Mouse (Mus musculus) lung, embryonic 15.5 days (tissue): ENCODE measurements at regions not wholly inside any gene's neighbourhood (a gene's known extent, or its start where the extent isn't known, plus 50 kb on each side); places are given as distances from the start of the nearest gene placed in this dataset.
"Not testable (repeated sequence)": the region's sequence is repeated elsewhere in the genome, so short reads cannot be mapped to it uniquely, and the experiment has no call there.

ENCODE experiments used
- ATAC-seq: fragments of 200-750 bp; cut with Nextera tagmentation; 2 replicates; pipeline ENCODE4 v1.8.0; 2017; ENCODE audit warnings: moderate number of reproducible peaks, borderline replicate concordance; ENCODE audit not compliant: low FRiP score, low TSS enrichment; ENCODE audit errors: extremely low read depth
- H3K27ac ChIP-seq: fragments of 300-500 bp; sonication (generic); 2 replicates; pipeline ENCODE4 v1.5.1; 2015; ENCODE audit warnings: moderate library complexity, mild to moderate bottlenecking, inconsistent platforms
- H3K27me3 ChIP-seq: fragments of 300-500 bp; sonication (generic); 2 replicates; pipeline ENCODE4 v1.6.1; 2015; ENCODE audit warnings: inconsistent platforms
- H3K36me3 ChIP-seq: fragments of 300-500 bp; sonication (generic); 2 replicates; pipeline ENCODE4 v1.6.1; 2015; ENCODE audit warnings: inconsistent platforms
- H3K4me1 ChIP-seq: fragments of 300-500 bp; sonication (generic); 2 replicates; pipeline ENCODE4 v1.6.1; 2015; ENCODE audit warnings: inconsistent platforms
- H3K4me2 ChIP-seq: fragments of 300-500 bp; sonication (generic); 2 replicates; pipeline ENCODE4 v1.6.1; 2015; ENCODE audit warnings: inconsistent platforms, mild to moderate bottlenecking, moderate library complexity
- H3K4me3 ChIP-seq: fragments of 300-500 bp; sonication (generic); 2 replicates; pipeline ENCODE4 v1.5.1; 2015; ENCODE audit warnings: mild to moderate bottlenecking, inconsistent platforms
- H3K9ac ChIP-seq: fragments of 300-500 bp; sonication (generic); 2 replicates; pipeline ENCODE4 v1.6.1; 2015; ENCODE audit warnings: inconsistent platforms
- H3K9me3 ChIP-seq: fragments of 300-500 bp; sonication (generic); 2 replicates; pipeline ENCODE4 v1.6.1; 2016; ENCODE audit warnings: inconsistent platforms
- WGBS: fragments of 180-500 bp; shearing (Covaris S2); methylation state at CpG from one replicate; pipeline ENCODE4 v1.1.7; 2015; 5-methylcytosine and 5-hydroxymethylcytosine counted together

DNA sequence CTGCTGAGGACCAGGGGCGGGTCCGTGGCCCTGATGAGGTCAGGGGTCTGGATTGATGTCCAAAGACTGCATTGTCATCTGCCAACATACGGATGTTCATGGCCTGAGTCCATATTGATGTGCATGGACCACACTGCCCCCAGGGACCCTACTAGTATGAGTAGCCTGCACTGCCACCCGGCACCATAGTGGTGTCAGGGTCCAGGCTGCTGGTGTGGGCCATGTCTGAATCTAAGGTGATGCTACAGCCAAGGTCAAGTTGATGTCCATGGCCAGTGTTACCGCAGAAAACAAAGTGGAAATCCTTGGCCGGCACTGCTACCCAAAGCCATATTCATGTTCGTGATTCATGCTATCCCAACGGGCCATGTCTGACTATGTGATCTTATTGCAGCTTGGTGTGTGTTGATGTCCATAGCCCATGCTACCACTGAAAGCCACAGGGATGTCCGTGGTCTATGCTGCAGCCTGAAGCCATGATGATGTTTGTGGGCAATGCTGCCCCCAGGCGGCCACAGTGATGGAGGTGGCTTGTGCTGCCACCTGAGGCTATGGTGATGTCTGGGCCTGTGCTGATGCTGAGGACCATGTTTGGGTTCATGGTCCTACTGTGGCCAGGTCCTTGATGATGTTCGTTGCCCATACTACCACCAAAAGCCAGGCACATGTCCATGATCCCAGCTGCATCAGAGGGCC, 130.5 kb downstream of the Iqub start:
- no peak overlapping the region for H3K9ac ChIP-seq
- no peaks in the 10 kb centered on the region for H3K36me3 ChIP-seq
- WGBS, result 84% methylated on average over 11 of the region's 11 CpGs
- H3K9me3 ChIP-seq, result no peaks in the 10 kb centered on the region
- no peak for ATAC-seq
- no peaks in the 10 kb centered on the region for H3K4me1 ChIP-seq
- no peak overlapping the region for H3K27ac ChIP-seq
- H3K4me2 ChIP-seq, result no peak overlapping the region
- H3K27me3 ChIP-seq, result no peaks in the 10 kb centered on the region
- no peak overlapping the region for H3K4me3 ChIP-seq

DNA sequence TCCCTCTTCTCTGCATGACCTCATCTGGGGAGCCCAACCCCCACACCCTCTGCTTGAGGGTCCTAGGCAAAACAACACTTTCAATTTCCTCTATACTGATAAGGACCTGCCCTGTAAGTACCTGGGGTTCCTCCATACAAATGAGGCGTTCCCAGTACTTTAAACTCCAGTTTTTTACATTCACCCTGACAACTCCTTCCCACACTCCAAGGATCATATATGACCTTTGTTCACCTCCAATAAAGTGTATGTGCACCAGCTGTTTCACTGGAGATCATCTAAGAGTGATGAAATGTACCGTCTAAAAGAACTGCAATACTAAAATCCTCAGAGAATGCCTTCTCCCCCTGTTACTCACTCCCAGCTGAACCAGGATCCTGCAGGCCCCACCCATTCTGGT, 135.0 kb downstream of the Iqub start:
- no peaks in the 10 kb centered on the region for H3K36me3 ChIP-seq
- H3K27me3 ChIP-seq, result no peaks in the 10 kb centered on the region
- H3K4me1 ChIP-seq, result no peaks in the 10 kb centered on the region
- ATAC-seq, result no peak
- H3K9ac ChIP-seq, result no peak overlapping the region
- H3K4me2 ChIP-seq, result no peak overlapping the region
- H3K27ac ChIP-seq, result no peak overlapping the region
- H3K4me3 ChIP-seq, result no peak overlapping the region
- H3K9me3 ChIP-seq, result no peaks in the 10 kb centered on the region
- WGBS, result 40% methylated on average over 2 of the region's 2 CpGs

DNA sequence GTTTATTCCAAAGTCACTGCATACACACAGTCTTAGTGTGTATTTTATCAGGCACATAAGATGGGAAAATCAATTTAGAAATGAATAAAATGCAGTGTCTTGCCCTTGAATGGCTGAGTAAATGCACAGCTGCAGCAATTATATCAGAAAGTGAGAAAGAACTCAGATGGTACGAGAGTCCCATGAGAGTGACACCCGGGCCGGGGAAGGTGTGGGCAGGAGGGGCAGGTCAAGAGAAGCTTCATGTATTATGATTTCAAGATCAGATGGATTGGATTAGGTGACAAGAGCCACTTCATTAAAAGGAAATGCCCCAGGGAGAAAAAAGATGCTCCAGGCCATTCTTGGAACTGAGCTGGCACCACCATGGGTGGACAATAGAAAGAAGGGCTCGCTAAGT, 138.1 kb downstream of the Iqub start:
- no peak overlapping the region for H3K4me3 ChIP-seq
- H3K27me3 ChIP-seq, result no peaks in the 10 kb centered on the region
- no peaks in the 10 kb centered on the region for H3K9me3 ChIP-seq
- no peak for ATAC-seq
- no peak overlapping the region for H3K4me2 ChIP-seq
- no peaks in the 10 kb centered on the region for H3K4me1 ChIP-seq
- no peaks in the 10 kb centered on the region for H3K36me3 ChIP-seq
- WGBS, result 76% methylated on average over 4 of the region's 4 CpGs
- H3K9ac ChIP-seq, result no peak overlapping the region
- no peak overlapping the region for H3K27ac ChIP-seq

DNA sequence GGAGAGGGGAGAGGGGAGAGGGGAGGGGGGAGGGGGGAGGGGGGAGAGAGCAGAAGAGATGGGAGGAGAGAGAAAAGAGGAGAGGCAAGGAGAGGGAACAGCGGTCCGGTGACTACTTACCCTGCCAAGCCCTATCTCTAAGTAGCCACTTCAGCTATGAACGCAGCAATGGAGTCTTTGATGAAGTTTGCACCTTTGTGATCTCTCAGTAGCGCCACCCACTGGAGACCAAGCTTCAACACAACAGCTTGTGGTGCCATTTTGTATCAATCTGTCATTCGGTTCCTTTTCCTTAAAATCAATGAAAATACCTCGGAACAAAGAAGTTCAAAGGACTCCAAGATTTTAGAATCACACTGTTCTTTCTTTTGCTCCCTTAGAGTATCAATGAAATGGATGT, 141.7 kb downstream of the Iqub start:
- Histone ChIP-seq H3K27me3 (no peaks in the 10 kb centered on the region), H3K4me2 (no peak overlapping the region), H3K36me3 (no peaks in the 10 kb centered on the region), H3K4me1 (no peaks in the 10 kb centered on the region), H3K27ac (no peak overlapping the region), H3K4me3 (no peak overlapping the region), H3K9me3 (no peaks in the 10 kb centered on the region), H3K9ac (no peak overlapping the region)
- 58% methylated on average over 6 of the region's 6 CpGs for WGBS
- no peak for ATAC-seq

DNA sequence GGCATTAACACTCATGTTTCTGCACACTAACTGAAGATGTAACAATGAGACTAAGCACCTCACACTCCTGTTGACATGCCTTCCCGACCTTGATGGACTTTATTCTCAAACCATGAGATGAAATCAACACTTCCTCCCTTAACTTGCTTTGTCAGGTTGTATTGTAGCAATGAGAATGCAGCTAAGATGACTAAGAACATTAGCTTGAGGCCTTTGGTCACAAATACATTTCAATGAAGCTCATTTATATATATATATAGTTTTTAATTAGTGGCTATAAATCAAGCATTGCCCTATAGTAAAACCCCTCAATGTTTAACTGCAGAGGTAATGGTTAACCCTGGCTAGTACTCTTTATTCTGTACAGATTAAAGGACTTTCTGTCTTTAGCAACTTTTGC, 143.2 kb downstream of the Iqub start:
- Histone ChIP-seq H3K9me3 (no peaks in the 10 kb centered on the region), H3K4me2 (no peak overlapping the region), H3K4me3 (no peak overlapping the region), H3K27ac (no peak overlapping the region), H3K27me3 (no peaks in the 10 kb centered on the region), H3K4me1 (no peaks in the 10 kb centered on the region), H3K9ac (no peak overlapping the region), H3K36me3 (no peaks in the 10 kb centered on the region)
- WGBS, result 59% methylated on average over 1 of the region's 1 CpGs
- no peak for ATAC-seq

DNA sequence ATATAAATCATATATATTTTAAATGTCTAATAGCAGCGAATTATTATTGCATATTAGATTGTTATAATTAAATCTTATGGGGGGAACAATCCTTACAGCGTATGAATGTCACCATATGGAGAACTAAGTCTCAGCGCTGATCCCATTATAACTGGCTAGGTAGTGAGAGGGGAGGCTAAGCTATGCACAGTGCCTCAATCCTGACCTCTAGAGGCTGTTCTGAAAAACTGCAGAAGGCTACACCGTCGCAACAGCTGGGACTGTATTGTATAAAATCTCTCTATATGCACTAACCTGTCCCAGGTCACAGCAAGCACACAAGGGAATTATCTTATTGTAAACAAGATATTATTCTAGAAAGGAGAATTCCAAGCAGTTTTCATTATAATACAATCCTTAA, 164.0 kb downstream of the Iqub start:
- Histone ChIP-seq H3K4me3 (no peak overlapping the region), H3K4me2 (no peak overlapping the region), H3K27me3 (no peaks in the 10 kb centered on the region), H3K27ac (no peak overlapping the region), H3K36me3 (no peaks in the 10 kb centered on the region), H3K9me3 (no peaks in the 10 kb centered on the region), H3K9ac (no peak overlapping the region), H3K4me1 (0 out of 2 replicates have a peak, but pooled peaks cover 8% of the 10 kb centered on the region)
- 11% methylated on average over 5 of the region's 5 CpGs for WGBS
- peak; percentile 79; the same call in 1 of the 2 replicates for ATAC-seq

DNA sequence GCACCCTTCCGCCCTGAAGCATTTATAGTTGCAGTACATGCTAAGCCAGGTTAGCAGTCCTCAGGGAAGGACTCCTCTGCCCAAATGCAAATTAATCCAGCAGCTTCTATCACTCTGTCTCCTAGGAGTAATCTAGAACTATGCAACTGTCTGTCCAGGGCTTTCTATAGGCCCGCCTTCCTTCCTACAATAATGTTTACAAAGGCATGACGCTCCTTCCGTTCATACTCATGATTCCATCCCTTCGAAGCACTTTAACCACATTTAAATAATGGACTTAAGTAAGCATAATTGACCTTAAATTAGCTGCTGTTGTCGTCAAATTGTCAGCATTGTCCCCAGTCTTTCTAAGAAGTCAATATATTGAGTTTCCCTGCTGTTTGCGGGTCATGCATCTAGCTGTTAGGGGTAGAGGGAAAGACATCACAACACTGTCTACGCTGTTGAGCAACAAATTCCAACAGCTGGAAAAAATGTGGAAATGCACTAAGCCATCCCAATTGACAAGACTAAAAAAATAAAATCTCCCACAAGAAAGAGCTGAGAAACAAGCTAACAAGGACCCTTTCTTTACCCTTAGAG, 166.3 kb downstream of the Iqub start:
- 0 out of 2 replicates have a peak overlapping the region, but pooled peaks have one; percentile 41 for H3K27ac ChIP-seq
- H3K4me3 ChIP-seq, result no peak overlapping the region
- WGBS, result 60% methylated on average over 8 of the region's 8 CpGs

DNA sequence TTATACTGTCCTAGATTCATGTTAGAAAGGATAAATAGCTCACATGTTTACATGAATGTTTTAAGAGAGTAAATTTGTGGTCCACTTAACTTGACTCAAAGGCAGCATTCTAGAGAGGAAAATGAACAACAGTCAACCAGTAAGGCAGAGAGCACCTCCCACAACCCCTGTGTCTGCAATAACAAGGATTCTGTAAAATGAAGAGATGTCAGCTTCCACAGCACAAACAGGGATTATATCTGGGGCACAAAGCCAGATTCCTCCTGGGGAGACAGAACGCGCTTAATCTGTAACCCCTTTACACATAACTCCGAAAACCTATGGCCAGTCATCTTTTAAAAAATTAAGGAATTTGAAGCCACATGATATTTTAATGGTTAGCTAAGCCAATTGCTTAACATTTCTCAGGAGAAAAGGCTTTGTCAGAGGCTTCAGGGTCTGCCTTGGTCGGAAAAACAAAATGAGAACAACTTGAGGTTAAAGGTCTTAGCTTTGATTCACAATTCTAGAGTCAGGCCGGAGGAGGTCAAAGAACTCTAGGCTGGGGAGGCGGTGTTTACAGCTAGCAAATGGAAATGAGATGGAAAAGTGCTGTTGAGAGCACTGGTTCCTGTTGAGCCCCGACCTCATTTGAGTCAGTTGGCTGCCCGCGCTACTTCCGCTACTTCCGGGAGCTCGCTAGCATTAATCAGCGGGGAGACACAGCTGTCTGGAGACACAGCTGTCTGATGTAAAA, 167.0 kb downstream of the Iqub start:
- WGBS, result 34% methylated on average over 13 of the region's 13 CpGs
- Histone ChIP-seq H3K4me1 (0 out of 2 replicates have a peak, but pooled peaks cover 8% of the 10 kb centered on the region), H3K4me2 (peak overlapping the region; percentile 14; the same call in 1 of the 2 replicates), H3K9me3 (no peaks in the 10 kb centered on the region), H3K27me3 (no peaks in the 10 kb centered on the region), H3K9ac (no peak overlapping the region), H3K4me3 (no peak overlapping the region), H3K36me3 (no peaks in the 10 kb centered on the region), H3K27ac (0 out of 2 replicates have a peak overlapping the region, but pooled peaks have one; percentile 41)
- ATAC-seq, result peak; percentile 78; the same call in 1 of the 2 replicates

More for the DNA sequence above, 166.3 kb downstream of the Iqub start:
- Histone ChIP-seq H3K4me1 (0 out of 2 replicates have a peak, but pooled peaks cover 8% of the 10 kb centered on the region), H3K36me3 (no peaks in the 10 kb centered on the region), H3K27me3 (no peaks in the 10 kb centered on the region), H3K9ac (no peak overlapping the region), H3K9me3 (no peaks in the 10 kb centered on the region), H3K4me2 (peak overlapping the region; percentile 14; the same call in 1 of the 2 replicates)
- ATAC-seq, result no peak

DNA sequence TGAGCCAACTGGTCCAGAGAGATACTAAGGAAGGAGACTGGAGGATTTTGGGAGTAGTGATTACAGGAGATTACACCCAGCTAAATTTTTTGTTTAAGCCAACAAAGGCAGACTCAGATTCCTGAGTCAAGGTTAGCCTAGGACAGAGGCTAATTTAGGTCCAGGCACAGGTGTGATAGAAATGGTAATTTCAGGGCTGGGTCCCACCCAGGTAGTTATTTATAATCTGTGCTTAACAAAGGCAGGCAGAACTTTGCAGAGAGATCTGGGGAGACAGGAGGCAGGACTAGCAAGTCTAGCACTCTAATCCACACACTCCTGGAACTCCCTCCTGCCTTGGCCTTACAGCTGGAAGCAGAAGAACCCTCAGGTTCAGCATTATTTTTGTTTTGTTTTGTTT, 172.4 kb downstream of the Iqub start:
- H3K9me3 ChIP-seq, result no peaks in the 10 kb centered on the region
- H3K4me2 ChIP-seq, result no peak overlapping the region
- no peaks in the 10 kb centered on the region for H3K36me3 ChIP-seq
- no peak for ATAC-seq
- no peaks in the 10 kb centered on the region for H3K27me3 ChIP-seq
- H3K4me1 ChIP-seq, result no peaks in the 10 kb centered on the region
- H3K9ac ChIP-seq, result no peak overlapping the region
- no peak overlapping the region for H3K4me3 ChIP-seq
- H3K27ac ChIP-seq, result no peak overlapping the region

DNA sequence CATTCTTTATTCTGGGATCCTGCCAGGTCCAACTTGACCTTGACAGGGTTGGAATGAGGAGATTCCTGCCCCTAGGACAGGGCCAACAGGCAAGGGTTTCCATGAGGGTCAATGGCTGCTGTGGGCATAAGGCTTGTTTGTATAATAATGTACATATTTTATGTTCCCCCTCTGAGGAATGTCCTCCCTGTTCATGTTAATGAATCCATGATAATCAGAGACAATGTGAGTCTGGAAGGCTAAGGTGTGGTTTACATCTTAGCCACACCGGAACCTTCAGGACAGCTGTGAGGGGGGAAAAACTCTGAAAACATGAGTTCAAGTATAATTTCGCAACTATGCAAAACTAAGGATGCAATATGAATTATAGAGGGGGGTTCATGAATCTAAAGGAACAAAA, 172.8 kb downstream of the Iqub start:
- no peak overlapping the region for H3K27ac ChIP-seq
- no peaks in the 10 kb centered on the region for H3K36me3 ChIP-seq
- no peak for ATAC-seq
- WGBS, result 80% methylated on average over 2 of the region's 2 CpGs
- no peaks in the 10 kb centered on the region for H3K9me3 ChIP-seq
- H3K9ac ChIP-seq, result no peak overlapping the region
- H3K4me2 ChIP-seq, result no peak overlapping the region
- no peaks in the 10 kb centered on the region for H3K27me3 ChIP-seq
- no peaks in the 10 kb centered on the region for H3K4me1 ChIP-seq
- no peak overlapping the region for H3K4me3 ChIP-seq

DNA sequence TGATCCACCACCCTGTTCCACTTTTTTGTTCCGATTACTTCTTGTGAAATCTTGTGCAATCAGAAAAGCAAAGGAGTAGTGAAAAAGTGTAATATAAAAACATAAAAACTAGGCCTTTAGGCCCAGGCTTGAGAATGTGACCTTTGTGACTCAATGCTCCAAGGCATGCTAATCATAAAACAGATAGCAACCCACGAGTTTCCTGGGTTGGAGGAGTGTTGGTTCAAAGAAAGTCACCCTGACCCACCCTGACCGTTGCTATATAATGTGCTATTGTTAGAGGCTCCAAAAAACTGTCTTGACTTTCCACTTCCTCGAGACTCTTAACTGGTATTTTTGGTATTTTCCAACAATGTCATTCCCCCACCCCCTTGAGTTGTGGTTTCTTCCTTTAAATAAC, 172.2 kb upstream of the Slc13a1 start:
- not testable (repeated sequence) for H3K9me3 ChIP-seq, H3K4me2 ChIP-seq, H3K9ac ChIP-seq, ATAC-seq, H3K4me3 ChIP-seq, H3K4me1 ChIP-seq, H3K27ac ChIP-seq, H3K27me3 ChIP-seq, H3K36me3 ChIP-seq
- 64% methylated on average over 4 of the region's 4 CpGs for WGBS

DNA sequence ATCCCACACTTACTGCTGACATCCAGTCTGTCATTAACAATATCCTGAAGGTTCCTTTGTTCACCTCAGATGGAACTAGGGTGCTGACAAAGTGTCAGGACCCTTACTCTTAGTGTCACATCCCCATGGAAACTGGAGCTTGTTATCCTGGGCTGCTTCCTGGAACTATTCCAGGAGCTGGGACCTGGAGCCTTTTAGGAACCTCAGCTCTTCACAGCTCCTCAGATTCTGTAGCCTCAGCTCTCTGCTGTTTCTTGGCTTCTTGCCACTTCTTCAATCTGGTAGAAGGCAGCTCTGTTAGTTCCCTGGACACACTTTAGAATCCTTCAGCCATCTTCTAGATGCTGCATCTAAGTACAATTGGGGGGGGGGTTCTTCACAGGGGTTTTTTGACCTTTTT, 157.3 kb upstream of the Slc13a1 start:
- H3K9me3 ChIP-seq, result no peaks in the 10 kb centered on the region
- H3K9ac ChIP-seq, result no peak overlapping the region
- no peak overlapping the region for H3K4me3 ChIP-seq
- H3K4me2 ChIP-seq, result no peak overlapping the region
- H3K27me3 ChIP-seq, result no peaks in the 10 kb centered on the region
- ATAC-seq, result no peak
- no peaks in the 10 kb centered on the region for H3K4me1 ChIP-seq
- H3K27ac ChIP-seq, result no peak overlapping the region
- no peaks in the 10 kb centered on the region for H3K36me3 ChIP-seq
